Mouse (Mus musculus) midbrain, embryonic 15.5 days (tissue): ENCODE measurements around the gene Slc24a1. TPM values are rescaled to one million over a fixed set of nuclear protein-coding genes. Genes with fewer than 3 reads are reported as not detected.
"Not testable (repeated sequence)": the region's sequence is repeated elsewhere in the genome, so short reads cannot be mapped to it uniquely, and the experiment has no call there.

Source experiments
- ATAC-seq: fragments of 200-750 bp; cut with Nextera tagmentation; replicated peaks from 2 replicates; pipeline ENCODE4 v1.8.0; 2017; ENCODE audit warnings: moderate TSS enrichment
- H3K27ac ChIP-seq: fragments of 300-500 bp; sonication (generic); 2 replicates; pipeline ENCODE4 v1.5.1; 2015; ENCODE audit warnings: mild to moderate bottlenecking, inconsistent platforms
- H3K27me3 ChIP-seq: fragments of 300-500 bp; sonication (generic); replicated peaks from 2 replicates; pipeline ENCODE4 v1.6.1; 2015; ENCODE audit warnings: inconsistent platforms
- H3K36me3 ChIP-seq: fragments of 300-500 bp; sonication (generic); replicated peaks from 2 replicates; pipeline ENCODE4 v1.6.1; 2015; ENCODE audit warnings: inconsistent platforms
- H3K4me1 ChIP-seq: fragments of 300-500 bp; sonication (generic); 2 replicates; pipeline ENCODE4 v1.6.1; 2015; ENCODE audit warnings: inconsistent platforms
- H3K4me2 ChIP-seq: fragments of 300-500 bp; sonication (generic); 2 replicates; pipeline ENCODE4 v1.6.1; 2015; ENCODE audit warnings: inconsistent platforms, mild to moderate bottlenecking, moderate library complexity
- H3K4me3 ChIP-seq: fragments of 300-500 bp; sonication (generic); 2 replicates; pipeline ENCODE4 v1.5.1; 2015; ENCODE audit warnings: mild to moderate bottlenecking, inconsistent platforms
- H3K9ac ChIP-seq: fragments of 300-500 bp; sonication (generic); 2 replicates; pipeline ENCODE4 v1.6.1; 2015; ENCODE audit warnings: mild to moderate bottlenecking, inconsistent platforms
- H3K9me3 ChIP-seq: fragments of 300-500 bp; sonication (generic); 2 replicates; pipeline ENCODE4 v1.6.1; 2016; ENCODE audit warnings: inconsistent platforms
- WGBS: fragments of 180-500 bp; shearing (Covaris S2); methylation state at CpG from one replicate; pipeline ENCODE4 v1.1.7; 2015; ENCODE audit warnings: mixed read lengths; 5-methylcytosine and 5-hydroxymethylcytosine counted together
- polyA plus RNA-seq: library from polyadenylated mRNA; unstranded; fragments of >200 nt; fragmentation: Nextera tagmentation; extraction: Ambion mirVana; gene quantifications from 2 replicates; pipeline ENCODE4 v1.2.1, GENCODE M21; 2015

The Slc24a1 gene
- 0.05 TPM in 1 of 2 replicates, not detected in the other for polyA plus RNA-seq

- Histone ChIP-seq H3K4me3 (no peak within 1 kb of the TSS), H3K4me2 (no peak within 1 kb of the TSS; the same call in 1 of the 2 replicates), H3K27me3 (0 out of 2 replicates have a peak, but pooled peaks cover 3% of the 10 kb centered on the region), H3K4me1 (peaks cover 11% of the 10 kb centered on the region), H3K36me3 (no peaks in the 10 kb centered on the region), H3K9ac (no peak within 1 kb of the TSS), H3K27ac (no peak within 1 kb of the TSS), H3K9me3 (no peaks in the 10 kb centered on the region)
- ATAC-seq: no peak
- WGBS: 39% methylated on average over 11 of the region's 11 CpGs
These were observed at the start of gene Slc24a1 for GRCm38 (mm10) chr9:64951161-64951657. TSS of gene Slc24a1 (minus strand) at chr9:64951607.

GRCm38 (mm10) chr9:64995464-64995863, 44.1 kb upstream of the Slc24a1 start:
- not testable (repeated sequence) for H3K4me1 ChIP-seq, H3K4me3 ChIP-seq, H3K9me3 ChIP-seq, H3K4me2 ChIP-seq, H3K27ac ChIP-seq, ATAC-seq, H3K27me3 ChIP-seq, H3K9ac ChIP-seq
- H3K36me3 ChIP-seq: peaks cover 46% of the 10 kb centered on the region
- WGBS: 89% methylated on average over 1 of the region's 1 CpGs

GRCm38 (mm10) chr9:64990291-64990690, 38.9 kb upstream of the Slc24a1 start:
- H3K27ac ChIP-seq: no peak overlapping the region
- H3K27me3 ChIP-seq: no peaks in the 10 kb centered on the region
- no peak for ATAC-seq
- H3K4me1 ChIP-seq: no peaks in the 10 kb centered on the region
- H3K4me3 ChIP-seq: no peak overlapping the region
- H3K36me3 ChIP-seq: peaks cover 56% of the 10 kb centered on the region
- H3K9me3 ChIP-seq: no peaks in the 10 kb centered on the region
- H3K4me2 ChIP-seq: no peak overlapping the region
- WGBS: 91% methylated on average over 7 of the region's 7 CpGs
- no peak overlapping the region for H3K9ac ChIP-seq

- Histone ChIP-seq H3K4me1 (no peaks in the 10 kb centered on the region), H3K4me3 (no peak overlapping the region), H3K27me3 (no peaks in the 10 kb centered on the region), H3K4me2 (no peak overlapping the region), H3K27ac (no peak overlapping the region), H3K9me3 (no peaks in the 10 kb centered on the region), H3K36me3 (peaks cover 67% of the 10 kb centered on the region), H3K9ac (no peak overlapping the region)
- 92% methylated on average over 6 of the region's 6 CpGs for WGBS
- ATAC-seq: no peak
These were observed 37.0 kb upstream of the Slc24a1 start for GRCm38 (mm10) chr9:64988443-64988842.

- Histone ChIP-seq H3K4me1 (no peaks in the 10 kb centered on the region), H3K4me3 (no peak overlapping the region), H3K9me3 (no peaks in the 10 kb centered on the region), H3K27ac (no peak overlapping the region), H3K27me3 (no peaks in the 10 kb centered on the region), H3K9ac (no peak overlapping the region), H3K4me2 (no peak overlapping the region), H3K36me3 (peaks cover 69% of the 10 kb centered on the region)
- 91% methylated on average over 2 of the region's 2 CpGs for WGBS
- no peak for ATAC-seq
These were observed 36.2 kb upstream of the Slc24a1 start for GRCm38 (mm10) chr9:64987651-64988050.

GRCm38 (mm10) chr9:64985807-64986206, 34.4 kb upstream of the Slc24a1 start:
- H3K9me3 ChIP-seq: no peaks in the 10 kb centered on the region
- no peaks in the 10 kb centered on the region for H3K27me3 ChIP-seq
- H3K4me3 ChIP-seq: no peak overlapping the region
- WGBS: 90% methylated on average over 9 of the region's 9 CpGs
- peaks cover 78% of the 10 kb centered on the region for H3K36me3 ChIP-seq
- no peak overlapping the region for H3K27ac ChIP-seq
- no peak overlapping the region for H3K9ac ChIP-seq
- no peaks in the 10 kb centered on the region for H3K4me1 ChIP-seq
- no peak overlapping the region for H3K4me2 ChIP-seq
- ATAC-seq: no peak

- no peak for ATAC-seq
- Histone ChIP-seq H3K9me3 (no peaks in the 10 kb centered on the region), H3K27ac (no peak overlapping the region), H3K4me1 (no peaks in the 10 kb centered on the region), H3K27me3 (no peaks in the 10 kb centered on the region), H3K9ac (no peak overlapping the region), H3K36me3 (peaks cover 78% of the 10 kb centered on the region), H3K4me3 (no peak overlapping the region), H3K4me2 (no peak overlapping the region)
- 69% methylated on average over 8 of the region's 8 CpGs for WGBS
These were observed 33.8 kb upstream of the Slc24a1 start for GRCm38 (mm10) chr9:64985037-64985794.

GRCm38 (mm10) chr9:64981904-64982303, 30.5 kb upstream of the Slc24a1 start:
- no peak for ATAC-seq
- H3K27me3 ChIP-seq: no peaks in the 10 kb centered on the region

GRCm38 (mm10) chr9:64980548-64980947, 29.1 kb upstream of the Slc24a1 start:
- Histone ChIP-seq H3K4me3 (no peak overlapping the region), H3K27ac (no peak overlapping the region), H3K36me3 (peaks cover 63% of the 10 kb centered on the region), H3K27me3 (no peaks in the 10 kb centered on the region), H3K4me2 (no peak overlapping the region), H3K4me1 (no peaks in the 10 kb centered on the region), H3K9me3 (no peaks in the 10 kb centered on the region), H3K9ac (no peak overlapping the region)
- 80% methylated on average over 3 of the region's 3 CpGs for WGBS
- ATAC-seq: no peak

More at GRCm38 (mm10) chr9:64981904-64982303, 30.5 kb upstream of the Slc24a1 start:
- H3K36me3 ChIP-seq: peaks cover 65% of the 10 kb centered on the region
- H3K4me2 ChIP-seq: no peak overlapping the region
- no peak overlapping the region for H3K4me3 ChIP-seq
- no peak overlapping the region for H3K27ac ChIP-seq
- H3K4me1 ChIP-seq: no peaks in the 10 kb centered on the region
- H3K9ac ChIP-seq: no peak overlapping the region
- H3K9me3 ChIP-seq: no peaks in the 10 kb centered on the region
- 83% methylated on average over 1 of the region's 1 CpGs for WGBS

GRCm38 (mm10) chr9:64960978-64961320, 9.5 kb upstream of the Slc24a1 start:
- no peaks in the 10 kb centered on the region for H3K27me3 ChIP-seq
- peak overlapping the region; percentile 60 for H3K4me2 ChIP-seq
- peaks cover 15% of the 10 kb centered on the region for H3K36me3 ChIP-seq
- peak overlapping the region; percentile 97 for H3K4me3 ChIP-seq
- H3K9ac ChIP-seq: peak overlapping the region; percentile 94
- H3K27ac ChIP-seq: peak overlapping the region; percentile 92
- peaks cover 24% of the 10 kb centered on the region for H3K4me1 ChIP-seq
- 0% methylated on average over 17 of the region's 17 CpGs for WGBS
- no peaks in the 10 kb centered on the region for H3K9me3 ChIP-seq
- ATAC-seq: peak; percentile 85

GRCm38 (mm10) chr9:64960117-64960977, 8.9 kb upstream of the Slc24a1 start, which contains the start of gene Ints14:
TSS of gene Ints14 (plus strand) at chr9:64960905.
- peaks cover 24% of the 10 kb centered on the region for H3K4me1 ChIP-seq
- no peaks in the 10 kb centered on the region for H3K9me3 ChIP-seq
- H3K9ac ChIP-seq: peak within 1 kb of the TSS; percentile 94
- H3K4me2 ChIP-seq: peak within 1 kb of the TSS; percentile 60
- 7% methylated on average over 29 of the region's 29 CpGs for WGBS
- H3K36me3 ChIP-seq: peaks cover 9% of the 10 kb centered on the region
- peak within 1 kb of the TSS; percentile 97 for H3K4me3 ChIP-seq
- peak; percentile 98 for ATAC-seq
- H3K27me3 ChIP-seq: no peaks in the 10 kb centered on the region
- peak within 1 kb of the TSS; percentile 92 for H3K27ac ChIP-seq

GRCm38 (mm10) chr9:64957276-64957675, 5.9 kb upstream of the Slc24a1 start:
- Histone ChIP-seq H3K27ac (no peak overlapping the region), H3K36me3 (no peaks in the 10 kb centered on the region), H3K9ac (no peak overlapping the region), H3K9me3 (no peaks in the 10 kb centered on the region), H3K4me1 (peaks cover 21% of the 10 kb centered on the region), H3K4me3 (no peak overlapping the region), H3K4me2 (no peak overlapping the region), H3K27me3 (no peaks in the 10 kb centered on the region)
- 85% methylated on average over 3 of the region's 3 CpGs for WGBS
- no peak for ATAC-seq
